Mouse (Mus musculus): ENCODE results near the gene Shld1. TPM values are rescaled to one million over a fixed set of nuclear protein-coding genes. Genes with fewer than 3 reads are reported as not detected.

Gene Shld1
- polyA plus RNA-seq, 1 experiment from 2014 or later = 30.8 TPM

DNA sequence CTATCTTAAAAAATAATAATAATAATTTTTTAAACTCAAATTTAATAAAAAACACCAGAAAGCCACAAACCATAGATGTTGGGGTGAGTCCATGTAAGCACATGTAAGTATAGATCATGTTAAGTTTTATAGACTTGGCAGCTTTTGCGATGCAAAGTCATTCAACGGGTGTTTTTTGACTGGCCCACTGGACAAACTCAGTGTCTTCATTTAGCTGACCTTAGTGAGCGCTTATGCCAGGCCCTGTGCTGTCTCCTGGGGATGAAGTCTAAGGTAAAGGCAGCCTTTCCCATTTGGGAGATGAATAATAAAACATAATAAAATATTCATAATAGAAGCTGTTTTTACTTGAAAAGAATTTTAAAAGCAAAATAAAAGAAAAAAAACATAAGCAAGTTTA is 28.2 kb downstream of the Shld1 start:
- H3K4me1 ChIP-seq (ENCODE audit: control insufficient read depth, insufficient read depth, low read length) = peaks cover 9% of the 10 kb centered on the region
- no peaks in the 10 kb centered on the region for H3K36me3 ChIP-seq (ENCODE audit: control insufficient read depth, insufficient read depth, low read length)
- no peaks in the 10 kb centered on the region for H3K9me3 ChIP-seq (replicated peaks; ENCODE audit: control insufficient read depth, low read length)
- no peak overlapping the region for H3K4me3 ChIP-seq (ENCODE audit: low read depth, low read length)
- WGBS = 89% methylated on average over 3 of the region's 3 CpGs
- H3K27me3 ChIP-seq (replicated peaks; ENCODE audit: control insufficient read depth, insufficient read depth, low read length) = no peaks in the 10 kb centered on the region
- no peak overlapping the region for H3K27ac ChIP-seq (ENCODE audit: low read depth, low read length)
- no peak for ATAC-seq
- H3K4me2 ChIP-seq (ENCODE audit: low read length) = no peak overlapping the region
- H3K9ac ChIP-seq (ENCODE audit: low read length) = no peak overlapping the region
- DNase-seq (ENCODE audit: low spot score) = no peak

- Histone ChIP-seq H3K4me1 (ENCODE audit: control insufficient read depth, insufficient read depth, low read length) (peaks cover 10% of the 10 kb centered on the region), H3K9ac (ENCODE audit: low read length) (no peak overlapping the region), H3K36me3 (ENCODE audit: control insufficient read depth, insufficient read depth, low read length) (no peaks in the 10 kb centered on the region), H3K4me3 (ENCODE audit: low read depth, low read length) (no peak overlapping the region), H3K27me3 (replicated peaks; ENCODE audit: control insufficient read depth, insufficient read depth, low read length) (no peaks in the 10 kb centered on the region), H3K9me3 (replicated peaks; ENCODE audit: control insufficient read depth, low read length) (no peaks in the 10 kb centered on the region), H3K4me2 (ENCODE audit: low read length) (no peak overlapping the region), H3K27ac (ENCODE audit: low read depth, low read length) (peak overlapping the region; percentile 22; the same call in 1 of the 2 replicates)
- DNase-seq (ENCODE audit: low spot score) (peak; percentile 86), ATAC-seq (peak; percentile 71)
- WGBS = 20% methylated on average over 12 of the region's 12 CpGs
Observed at GRCm38 (mm10) chr2:132715421-132716070, 28.8 kb downstream of the Shld1 start.

DNA sequence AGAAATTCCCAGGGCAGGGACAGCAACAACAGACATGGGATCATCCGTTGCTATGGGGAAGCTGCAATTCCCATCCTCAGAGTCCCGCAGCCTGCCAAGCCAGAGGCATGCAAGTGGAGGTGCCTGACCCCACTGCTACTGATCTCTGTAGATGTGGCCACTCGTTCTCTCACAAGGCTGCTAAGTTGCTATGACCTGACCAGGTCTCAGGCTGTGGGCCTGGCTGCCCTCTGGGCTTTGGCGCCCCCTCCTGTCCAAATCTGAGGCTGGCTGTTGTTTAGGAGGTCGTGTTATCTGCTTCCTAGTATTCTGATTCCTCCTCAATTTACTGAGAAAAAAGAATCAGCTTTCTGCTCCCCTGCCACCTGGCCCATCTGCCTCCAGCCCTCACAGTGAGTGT is 29.4 kb downstream of the Shld1 start:
- Histone ChIP-seq H3K9ac (ENCODE audit: low read length) (no peak overlapping the region), H3K9me3 (replicated peaks; ENCODE audit: control insufficient read depth, low read length) (no peaks in the 10 kb centered on the region), H3K36me3 (ENCODE audit: control insufficient read depth, insufficient read depth, low read length) (no peaks in the 10 kb centered on the region), H3K27me3 (replicated peaks; ENCODE audit: control insufficient read depth, insufficient read depth, low read length) (no peaks in the 10 kb centered on the region), H3K4me2 (ENCODE audit: low read length) (no peak overlapping the region), H3K4me3 (ENCODE audit: low read depth, low read length) (no peak overlapping the region), H3K27ac (ENCODE audit: low read depth, low read length) (no peak overlapping the region), H3K4me1 (ENCODE audit: control insufficient read depth, insufficient read depth, low read length) (peaks cover 16% of the 10 kb centered on the region)
- 39% methylated on average over 5 of the region's 5 CpGs for WGBS
- DNase-seq (ENCODE audit: low spot score) = peak; percentile 29
- peak; percentile 27; the same call in 1 of the 2 replicates for ATAC-seq

DNA sequence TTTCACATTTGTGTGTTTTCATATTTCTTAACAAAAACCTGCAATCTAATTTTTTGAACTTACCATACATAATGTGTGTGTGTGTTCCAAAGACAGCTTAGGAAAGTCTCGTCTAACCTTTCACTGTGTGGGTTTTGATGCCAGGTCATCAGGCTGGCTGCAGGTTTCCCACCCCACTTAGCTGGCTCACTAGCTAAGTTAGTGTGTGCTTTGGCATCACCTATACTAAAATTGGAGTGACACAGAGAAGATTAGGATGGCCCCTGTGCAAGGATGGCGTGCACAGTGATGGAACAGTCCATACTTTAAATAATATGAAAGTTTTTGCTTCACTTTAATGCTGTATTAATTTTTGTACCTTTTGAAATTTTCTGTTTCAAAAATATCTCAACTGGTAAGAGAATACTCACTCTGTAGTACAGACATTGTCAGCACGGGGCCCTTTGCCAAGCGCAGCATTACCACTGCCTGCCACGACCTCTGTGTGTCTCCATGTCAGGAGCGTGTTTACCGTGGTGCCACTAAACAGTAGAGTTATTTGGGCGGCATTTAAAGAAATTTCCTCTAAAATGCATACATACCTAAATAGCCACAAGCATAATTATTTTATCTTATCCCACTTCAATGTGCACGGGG is 30.3 kb downstream of the Shld1 start:
- H3K4me3 ChIP-seq (ENCODE audit: low read depth, low read length) = no peak overlapping the region
- no peak overlapping the region for H3K27ac ChIP-seq (ENCODE audit: low read depth, low read length)
- H3K4me2 ChIP-seq (ENCODE audit: low read length) = no peak overlapping the region
- H3K36me3 ChIP-seq (ENCODE audit: control insufficient read depth, insufficient read depth, low read length) = no peaks in the 10 kb centered on the region
- WGBS = 92% methylated on average over 9 of the region's 9 CpGs
- DNase-seq (ENCODE audit: low spot score) (no peak), ATAC-seq (no peak)
- no peak overlapping the region for H3K9ac ChIP-seq (ENCODE audit: low read length)
- H3K27me3 ChIP-seq (replicated peaks; ENCODE audit: control insufficient read depth, insufficient read depth, low read length) = no peaks in the 10 kb centered on the region
- H3K9me3 ChIP-seq (replicated peaks; ENCODE audit: control insufficient read depth, low read length) = no peaks in the 10 kb centered on the region
- H3K4me1 ChIP-seq (ENCODE audit: control insufficient read depth, insufficient read depth, low read length) = peaks cover 22% of the 10 kb centered on the region

- Histone ChIP-seq H3K27ac (ENCODE audit: low read depth, low read length) (no peak overlapping the region), H3K36me3 (ENCODE audit: control insufficient read depth, insufficient read depth, low read length) (no peaks in the 10 kb centered on the region), H3K4me1 (ENCODE audit: control insufficient read depth, insufficient read depth, low read length) (peaks cover 22% of the 10 kb centered on the region), H3K4me2 (ENCODE audit: low read length) (no peak overlapping the region), H3K9ac (ENCODE audit: low read length) (no peak overlapping the region), H3K9me3 (replicated peaks; ENCODE audit: control insufficient read depth, low read length) (no peaks in the 10 kb centered on the region), H3K27me3 (replicated peaks; ENCODE audit: control insufficient read depth, insufficient read depth, low read length) (no peaks in the 10 kb centered on the region), H3K4me3 (ENCODE audit: low read depth, low read length) (no peak overlapping the region)
- WGBS = 93% methylated on average over 5 of the region's 5 CpGs
- DNase-seq (ENCODE audit: low spot score) = no peak
- no peak for ATAC-seq
Observed at GRCm38 (mm10) chr2:132717537-132717912, 30.8 kb downstream of the Shld1 start.

DNA sequence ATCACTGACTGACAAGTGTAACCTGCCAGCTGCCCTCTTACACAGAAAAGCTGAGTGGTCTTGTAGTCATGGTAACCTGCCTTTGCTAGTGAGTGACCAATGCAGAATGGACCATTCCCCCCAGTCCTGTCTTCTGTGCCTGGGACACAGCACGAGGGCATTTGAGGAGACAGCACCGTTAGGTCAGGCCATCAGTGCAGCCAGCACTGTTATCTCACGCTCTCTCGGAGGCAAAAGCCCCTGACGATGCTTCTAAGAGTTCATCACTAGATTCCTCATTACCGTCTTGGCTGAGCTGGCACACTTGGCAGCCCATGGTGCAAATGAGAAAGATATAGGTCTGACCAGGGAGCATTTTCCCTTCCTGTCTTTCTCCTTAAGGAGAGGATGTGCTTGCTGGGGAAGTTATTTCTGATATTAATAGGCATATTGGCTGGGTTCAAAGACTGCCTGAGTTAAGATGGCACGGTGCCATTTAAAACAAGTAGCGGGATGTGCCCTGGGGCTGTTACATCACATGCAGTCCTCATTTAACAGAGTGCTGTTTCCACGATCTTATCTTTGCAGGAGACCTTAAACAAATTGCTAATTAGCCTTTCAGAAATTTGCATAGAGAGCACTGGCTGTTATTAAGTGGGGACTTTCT is 34.3 kb downstream of the Shld1 start:
- Histone ChIP-seq H3K27ac (ENCODE audit: low read depth, low read length) (no peak overlapping the region; the same call in 1 of the 2 replicates), H3K9me3 (replicated peaks; ENCODE audit: control insufficient read depth, low read length) (no peaks in the 10 kb centered on the region), H3K4me1 (ENCODE audit: control insufficient read depth, insufficient read depth, low read length) (peaks cover 16% of the 10 kb centered on the region), H3K9ac (ENCODE audit: low read length) (no peak overlapping the region), H3K4me3 (ENCODE audit: low read depth, low read length) (no peak overlapping the region), H3K36me3 (ENCODE audit: control insufficient read depth, insufficient read depth, low read length) (no peaks in the 10 kb centered on the region), H3K27me3 (replicated peaks; ENCODE audit: control insufficient read depth, insufficient read depth, low read length) (no peaks in the 10 kb centered on the region), H3K4me2 (ENCODE audit: low read length) (no peak overlapping the region)
- 0 out of 2 replicates have a peak, but pooled peaks have one; percentile 19 for ATAC-seq
- DNase-seq (ENCODE audit: low spot score) = peak; percentile 52
- 28% methylated on average over 9 of the region's 9 CpGs for WGBS

GRCm38 (mm10) chr2:132721844-132722243 is 35.1 kb downstream of the Shld1 start:
- Histone ChIP-seq H3K4me1 (ENCODE audit: control insufficient read depth, insufficient read depth, low read length) (peaks cover 19% of the 10 kb centered on the region), H3K27me3 (replicated peaks; ENCODE audit: control insufficient read depth, insufficient read depth, low read length) (no peaks in the 10 kb centered on the region), H3K36me3 (ENCODE audit: control insufficient read depth, insufficient read depth, low read length) (no peaks in the 10 kb centered on the region), H3K9ac (ENCODE audit: low read length) (no peak overlapping the region), H3K27ac (ENCODE audit: low read depth, low read length) (no peak overlapping the region), H3K4me3 (ENCODE audit: low read depth, low read length) (no peak overlapping the region), H3K9me3 (replicated peaks; ENCODE audit: control insufficient read depth, low read length) (no peaks in the 10 kb centered on the region), H3K4me2 (ENCODE audit: low read length) (no peak overlapping the region)
- ATAC-seq (no peak), DNase-seq (ENCODE audit: low spot score) (no peak)
- 100% methylated on average over 2 of the region's 2 CpGs for WGBS

- Histone ChIP-seq H3K27ac (ENCODE audit: low read depth, low read length) (no peak overlapping the region), H3K27me3 (replicated peaks; ENCODE audit: control insufficient read depth, insufficient read depth, low read length) (no peaks in the 10 kb centered on the region)
Observed at GRCm38 (mm10) chr2:132723958-132724431, 37.3 kb downstream of the Shld1 start.

GRCm38 (mm10) chr2:132724561-132724960 is 37.8 kb downstream of the Shld1 start:
- Histone ChIP-seq H3K4me1 (ENCODE audit: control insufficient read depth, insufficient read depth, low read length) (peaks cover 19% of the 10 kb centered on the region), H3K36me3 (ENCODE audit: control insufficient read depth, insufficient read depth, low read length) (no peaks in the 10 kb centered on the region), H3K27me3 (replicated peaks; ENCODE audit: control insufficient read depth, insufficient read depth, low read length) (no peaks in the 10 kb centered on the region), H3K4me3 (ENCODE audit: low read depth, low read length) (no peak overlapping the region), H3K9ac (ENCODE audit: low read length) (no peak overlapping the region), H3K9me3 (replicated peaks; ENCODE audit: control insufficient read depth, low read length) (no peaks in the 10 kb centered on the region), H3K27ac (ENCODE audit: low read depth, low read length) (no peak overlapping the region), H3K4me2 (ENCODE audit: low read length) (no peak overlapping the region)
- WGBS = 89% methylated on average over 7 of the region's 7 CpGs
- ATAC-seq (no peak), DNase-seq (ENCODE audit: low spot score) (no peak)

More at GRCm38 (mm10) chr2:132723958-132724431, 37.3 kb downstream of the Shld1 start:
- Histone ChIP-seq H3K36me3 (ENCODE audit: control insufficient read depth, insufficient read depth, low read length) (no peaks in the 10 kb centered on the region), H3K9ac (ENCODE audit: low read length) (no peak overlapping the region), H3K4me3 (ENCODE audit: low read depth, low read length) (no peak overlapping the region), H3K4me1 (ENCODE audit: control insufficient read depth, insufficient read depth, low read length) (peaks cover 19% of the 10 kb centered on the region), H3K9me3 (replicated peaks; ENCODE audit: control insufficient read depth, low read length) (no peaks in the 10 kb centered on the region), H3K4me2 (ENCODE audit: low read length) (no peak overlapping the region)
- ATAC-seq = peak; percentile 57; the same call in 1 of the 2 replicates
- peak; percentile 78 for DNase-seq (ENCODE audit: low spot score)
- 17% methylated on average over 5 of the region's 5 CpGs for whole genome bisulfite sequencing

Measured in forebrain, embryonic 14.5 days (tissue).